Mouse (Mus musculus): ENCODE measurements around the gene Kmt5c.

The Kmt5c gene

GRCm38 (mm10) chr7:4739544-4740275 is at the start of gene Kmt5c:
TSS of gene Kmt5c (plus strand) at chr7:4740115.
- DNase-seq (ENCODE audit: low spot score in 2 of 2) = peak; percentile 98 to 99

- peak; percentile 79 for DNase-seq (ENCODE audit: low spot score in 2 of 2)
Observed at GRCm38 (mm10) chr7:4690387-4690786, 49.5 kb upstream of the Kmt5c start, which contains the start of gene Brsk1. TSS of gene Brsk1 (plus strand) at chr7:4690604.

GRCm38 (mm10) chr7:4690951-4691653 is 48.8 kb upstream of the Kmt5c start:
- DNase-seq (ENCODE audit: low spot score in 2 of 2) = peak in 1 of 2 experiments; percentile 38

GRCm38 (mm10) chr7:4693004-4693403 is 46.9 kb upstream of the Kmt5c start:
- no peak for DNase-seq (ENCODE audit: low spot score in 2 of 2)

- no peak for DNase-seq (ENCODE audit: low spot score in 2 of 2)
Observed at GRCm38 (mm10) chr7:4702334-4702733, 37.6 kb upstream of the Kmt5c start.

- no peak for DNase-seq (ENCODE audit: low spot score in 2 of 2)
Observed at GRCm38 (mm10) chr7:4703195-4703594, 36.7 kb upstream of the Kmt5c start.

GRCm38 (mm10) chr7:4705098-4705497 is 34.8 kb upstream of the Kmt5c start:
- peak in 1 of 2 experiments; percentile 31 for DNase-seq (ENCODE audit: low spot score in 2 of 2)

GRCm38 (mm10) chr7:4712594-4712993 is 27.3 kb upstream of the Kmt5c start:
- DNase-seq (ENCODE audit: low spot score in 2 of 2) = no peak

GRCm38 (mm10) chr7:4716955-4717354 is 23.0 kb upstream of the Kmt5c start:
- DNase-seq (ENCODE audit: low spot score in 2 of 2) = no peak

- no peak for DNase-seq (ENCODE audit: low spot score in 2 of 2)
Observed at GRCm38 (mm10) chr7:4719276-4719675, 20.6 kb upstream of the Kmt5c start.

- DNase-seq (ENCODE audit: low spot score in 2 of 2) = peak; percentile 26 to 57
Observed at GRCm38 (mm10) chr7:4723508-4723907, 16.4 kb upstream of the Kmt5c start.

- DNase-seq (ENCODE audit: low spot score in 2 of 2) = no peak
Observed at GRCm38 (mm10) chr7:4724359-4724758, 15.6 kb upstream of the Kmt5c start.

GRCm38 (mm10) chr7:4725169-4725568 is 14.7 kb upstream of the Kmt5c start, which contains the start of gene Tmem150b:
TSS of gene Tmem150b (minus strand) at chr7:4725249.
- no peak for DNase-seq (ENCODE audit: low spot score in 2 of 2)

- DNase-seq (ENCODE audit: low spot score in 2 of 2) = no peak
Observed at GRCm38 (mm10) chr7:4731090-4731489, 8.8 kb upstream of the Kmt5c start.

- DNase-seq (ENCODE audit: low spot score in 2 of 2) = no peak
Observed at GRCm38 (mm10) chr7:4732968-4733392, 6.9 kb upstream of the Kmt5c start.

GRCm38 (mm10) chr7:4739041-4739543 is 823 bp upstream of the Kmt5c start:
- no peak for DNase-seq (ENCODE audit: low spot score in 2 of 2)

GRCm38 (mm10) chr7:4740309-4740727 is 403 bp downstream of the Kmt5c start:
- peak in 1 of 2 experiments; percentile 45 for DNase-seq (ENCODE audit: low spot score in 2 of 2)

GRCm38 (mm10) chr7:4741151-4741550 is 1.2 kb downstream of the Kmt5c start:
- peak in 1 of 2 experiments; percentile 26 for DNase-seq (ENCODE audit: low spot score in 2 of 2)

- no peak for DNase-seq (ENCODE audit: low spot score in 2 of 2)
Observed at GRCm38 (mm10) chr7:4741672-4742481, 2.0 kb downstream of the Kmt5c start.

GRCm38 (mm10) chr7:4742482-4742819 is 2.5 kb downstream of the Kmt5c start:
- no peak for DNase-seq (ENCODE audit: low spot score in 2 of 2)

- DNase-seq (ENCODE audit: low spot score in 2 of 2) = no peak
Observed at GRCm38 (mm10) chr7:4743354-4743753, 3.4 kb downstream of the Kmt5c start.

GRCm38 (mm10) chr7:4744886-4745285 is 5.0 kb downstream of the Kmt5c start:
- DNase-seq (ENCODE audit: low spot score in 2 of 2) = no peak

All from frontal cortex, postnatal 36 days (tissue).